Mouse (Mus musculus) adipose tissue, adult 10 weeks (tissue): Measurements from ENCODE around the gene Prss40. TPM values are rescaled to one million over a fixed set of nuclear protein-coding genes. Genes with fewer than 3 reads are reported as not detected.

Experiments used
- polyA plus RNA-seq: library from polyadenylated mRNA; stranded (reverse); fragments of 350-450 nt; fragmentation: Illumina TruSeq; extraction: RNeasy Lipid Tissue Mini Kit (QIAGEN cat#74804); gene quantifications from one replicate; pipeline ENCODE4 v1.2.3, GENCODE M21; 2014; ENCODE audit warnings: low read depth, low replicate concordance

Gene Prss40
- polyA plus RNA-seq: 1.6 TPM

GRCm38 (mm10) chr1:34560843-34561242, at the start of gene Prss40:
Gene Prss40 (minus strand): TSS chr1:34560943.

GRCm38 (mm10) chr1:34578851-34579781, 18.4 kb upstream of the Prss40 start, which contains the start of gene Amer3:
Gene Amer3 (plus strand): TSS chr1:34579657.

GRCm38 (mm10) chr1:34535043-34535698, 25.6 kb downstream of the Prss40 start, which contains the start of gene Cfc1:
Gene Cfc1 (plus strand): TSS chr1:34535648.

Other genes starting within 250 kb of the Prss40 start
- gene Ccdc115, start 121.3 kb downstream of the Prss40 start, polyA plus RNA-seq: 22.5 TPM
- 29.5 TPM for gene Imp4, start 121.1 kb downstream of the Prss40 start, polyA plus RNA-seq
- gene Ptpn18, start 101.2 kb downstream of the Prss40 start, polyA plus RNA-seq: 15.6 TPM
- 8.2 TPM for gene Prss39, start 62.5 kb downstream of the Prss40 start, polyA plus RNA-seq
- not detected for gene Cfc1, start 25.3 kb downstream of the Prss40 start, polyA plus RNA-seq
- not detected for gene Amer3, start 18.7 kb upstream of the Prss40 start, polyA plus RNA-seq